Mouse (Mus musculus) bone marrow macrophage, adult 2 months (primary cell): ENCODE data around the gene Aldh1a1.

Experiments
- CTCF ChIP-seq: IDR thresholded peaks from 2 replicates; pipeline ENCODE4 v1.5.1; 2012; ENCODE audit warnings: low read depth, mild to moderate bottlenecking, low read length, moderate library complexity
- POLR2A ChIP-seq: IDR thresholded peaks from 2 replicates; pipeline ENCODE4 v1.6.1; 2012; ENCODE audit warnings: mild to moderate bottlenecking, low read depth, low read length, borderline replicate concordance

DNA sequence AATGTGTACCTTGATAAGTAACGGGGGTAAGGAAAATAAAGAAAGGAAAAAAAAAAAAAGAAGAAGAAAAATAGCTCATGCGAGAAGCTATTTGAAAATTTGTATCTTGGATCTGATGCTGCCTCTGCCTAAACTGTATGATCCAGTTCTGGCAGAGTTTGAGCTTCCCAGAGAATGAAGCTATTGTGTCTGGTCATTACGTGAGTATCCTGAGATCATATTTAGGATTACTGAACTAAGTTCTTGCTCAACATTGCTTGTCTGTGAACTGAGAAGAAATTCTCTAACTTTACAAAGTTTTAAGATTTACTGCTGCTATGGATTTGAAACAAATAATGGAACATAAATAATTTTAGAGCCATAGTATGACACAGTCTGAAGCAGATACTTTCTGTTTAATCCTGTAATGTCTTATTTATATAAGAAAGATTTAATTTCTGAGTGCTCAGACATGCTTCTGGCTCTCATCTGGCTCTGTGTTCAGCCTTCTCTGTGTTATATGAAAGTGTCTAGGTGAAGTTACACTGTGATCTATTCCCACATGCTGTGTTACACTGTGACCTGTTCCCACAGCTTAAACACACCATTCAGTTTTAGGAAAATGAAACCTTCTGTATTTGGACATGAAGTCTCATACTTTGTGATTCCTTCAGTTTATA, 185.3 kb downstream of the Aldh1a1 start:
- TF ChIP-seq POLR2A (no peak), CTCF (no peak)
